Mouse (Mus musculus) olfactory bulb, adult 2 months (tissue): ENCODE data around the gene Scn2a.

Source experiments
- CTCF ChIP-seq: fragments of 200-500 bp; IDR thresholded peaks from 2 replicates; pipeline ENCODE4 v1.5.1; 2012; ENCODE audit warnings: low read depth, mild to moderate bottlenecking, low read length, moderate library complexity; ENCODE audit not compliant: insufficient read depth
- POLR2A ChIP-seq: fragments of 200-500 bp; IDR thresholded peaks from 2 replicates; pipeline ENCODE4 v1.6.1; 2012; ENCODE audit warnings: mild to moderate bottlenecking, low read depth, low read length, moderate library complexity; ENCODE audit not compliant: insufficient read depth

DNA sequence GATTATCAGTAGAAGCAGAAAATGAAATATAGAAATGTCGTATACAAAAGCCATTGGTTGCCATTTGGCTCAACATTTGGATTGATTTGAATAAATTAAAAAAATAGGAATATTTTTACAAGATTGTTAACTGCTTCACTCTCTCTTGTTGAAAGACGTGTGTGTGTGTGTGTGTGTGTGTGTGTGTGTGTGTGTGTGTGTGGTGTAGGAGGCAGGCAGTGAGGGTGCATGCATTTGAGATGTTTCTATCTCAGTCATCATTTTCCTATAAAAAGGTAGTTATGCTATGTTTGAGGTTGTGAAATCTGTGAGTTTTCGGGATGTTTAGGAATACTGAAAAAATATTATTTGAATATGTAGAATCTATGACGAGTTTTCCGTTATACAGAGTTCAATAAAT, 1.3 kb downstream of the Scn2a start:
- no peak for TF ChIP-seq POLR2A
- no peak for TF ChIP-seq CTCF
